Mouse (Mus musculus) ES-CJ7 (cell line): ENCODE results near the gene Trpt1.
A peak's percentile ranks its signal among the peaks of the same experiment; 100 is the strongest.

Experiments used
- DNase-seq: peaks from one replicate; pipeline ENCODE4 v3.0.0; 2011; ENCODE audit warnings: low read depth, low spot score

The Trpt1 gene

DNA sequence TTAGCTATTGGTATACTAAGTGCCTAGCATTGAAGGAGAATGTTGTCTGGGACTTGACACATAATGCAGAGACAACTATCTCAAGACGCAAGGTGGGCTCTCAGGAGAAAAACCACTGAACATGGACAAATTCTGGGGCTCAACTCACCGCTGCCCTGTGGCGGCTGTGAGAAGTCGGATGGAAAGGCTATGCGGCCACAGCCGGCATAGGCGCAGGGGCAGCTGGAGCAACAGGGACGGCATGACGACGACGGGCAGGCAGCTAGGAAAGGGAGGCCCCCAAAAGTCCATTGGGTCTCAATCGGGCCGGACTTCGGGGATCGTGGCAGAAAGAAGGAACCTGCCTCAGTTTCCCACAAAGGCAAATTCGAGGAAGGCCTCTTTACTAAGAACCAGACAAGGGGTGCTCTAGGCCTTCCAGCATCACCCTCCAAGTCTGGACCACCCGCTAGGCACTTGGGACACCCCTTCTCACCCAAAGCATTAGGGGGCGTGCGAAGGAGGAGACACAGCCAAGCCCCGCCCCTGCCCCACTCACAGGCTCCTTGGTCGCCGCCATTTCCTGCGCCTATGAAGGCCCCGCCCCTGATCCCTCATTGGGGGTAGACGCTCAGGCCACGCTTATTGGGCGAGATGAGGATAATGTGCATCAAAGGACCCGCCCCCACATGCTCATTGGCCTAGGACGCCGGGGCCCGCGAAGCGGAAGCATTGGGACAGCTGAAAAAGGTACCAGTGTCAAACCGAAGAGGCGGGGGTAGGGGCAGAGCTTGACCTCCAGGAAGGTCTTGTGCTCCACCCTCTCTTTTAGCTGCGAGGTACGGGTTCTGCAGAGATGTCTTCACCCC is 3.7 kb upstream of the Trpt1 start, which contains the start of gene Dnajc4:
Dnajc4 (minus strand) TSS at position 562 of the 848 bp plus-strand sequence.
- DNase-seq: peak; percentile 98

DNA sequence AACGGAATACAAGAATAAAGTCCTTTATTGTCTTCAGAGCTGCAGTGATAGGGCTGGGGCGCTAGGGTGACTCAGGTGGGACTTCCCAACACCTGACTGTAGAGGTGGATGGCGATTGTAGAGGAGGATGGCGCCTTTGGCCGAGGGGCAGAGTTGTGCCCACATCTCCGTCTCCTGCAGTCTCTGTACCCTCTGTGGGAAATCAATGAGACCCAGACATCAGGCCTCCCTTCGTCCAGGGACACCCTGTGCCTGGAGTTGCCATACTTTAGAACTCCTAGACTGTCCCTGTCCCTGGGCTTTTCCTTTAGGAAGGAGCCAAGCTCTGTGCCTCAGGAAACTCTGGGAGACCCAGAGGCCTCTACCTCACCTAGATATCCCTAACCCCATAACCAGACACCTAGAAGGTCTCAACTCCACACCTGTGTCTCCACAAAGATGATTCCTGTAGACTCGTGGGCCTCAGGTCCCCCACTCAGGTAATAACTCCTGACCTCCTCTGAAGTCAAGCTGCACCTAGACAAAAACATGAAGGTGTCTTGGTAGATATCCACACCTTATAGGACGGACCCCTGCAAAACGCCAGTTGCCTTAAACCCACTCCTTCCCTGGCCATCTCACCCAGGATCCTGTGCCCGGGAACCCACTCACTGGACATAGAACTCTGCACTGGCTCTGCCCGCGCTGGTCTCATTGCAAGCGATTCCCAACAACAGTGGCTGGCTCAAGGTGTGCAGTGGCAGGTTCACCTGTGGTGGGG is 2.7 kb upstream of the Trpt1 start:
- no peak for DNase-seq

DNA sequence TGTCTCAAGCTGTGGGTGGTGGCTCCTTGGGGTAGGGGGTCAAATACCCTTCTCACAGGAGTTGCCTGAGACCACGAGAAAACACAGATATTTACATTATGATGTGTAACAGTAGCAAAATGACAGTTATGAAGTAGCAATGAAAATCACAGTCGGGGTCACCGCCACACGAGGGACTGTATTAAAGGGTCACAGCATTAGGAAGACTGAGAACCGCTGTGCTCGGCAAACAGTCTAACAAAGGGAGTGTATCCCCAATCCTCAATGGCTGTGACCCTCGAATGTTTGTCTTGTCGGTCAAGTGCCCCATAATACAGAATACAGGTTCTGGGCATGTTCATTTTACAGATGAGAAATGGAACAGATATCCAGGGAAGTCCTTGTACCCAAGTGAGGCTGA is 1.9 kb upstream of the Trpt1 start:
- no peak for DNase-seq

DNA sequence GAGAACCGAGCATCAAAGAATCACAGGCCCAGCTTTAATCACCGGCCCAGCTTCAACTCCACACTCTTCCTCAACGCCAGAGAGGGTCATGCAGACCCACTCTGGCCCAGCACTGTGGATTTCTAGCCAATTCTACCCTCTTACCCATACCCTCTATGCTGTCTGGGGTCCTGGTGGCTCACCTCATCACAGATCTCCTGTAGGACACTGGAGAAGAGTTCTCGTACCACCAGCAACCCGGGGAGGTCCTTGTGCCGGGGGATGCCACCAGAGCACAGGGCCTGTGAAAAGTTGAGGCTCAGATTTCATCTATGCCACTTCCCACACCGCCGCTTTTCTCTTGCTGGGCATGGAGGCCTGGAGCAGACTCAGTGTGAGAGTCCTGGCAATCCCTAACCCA is 1.4 kb upstream of the Trpt1 start:
- DNase-seq: no peak

DNA sequence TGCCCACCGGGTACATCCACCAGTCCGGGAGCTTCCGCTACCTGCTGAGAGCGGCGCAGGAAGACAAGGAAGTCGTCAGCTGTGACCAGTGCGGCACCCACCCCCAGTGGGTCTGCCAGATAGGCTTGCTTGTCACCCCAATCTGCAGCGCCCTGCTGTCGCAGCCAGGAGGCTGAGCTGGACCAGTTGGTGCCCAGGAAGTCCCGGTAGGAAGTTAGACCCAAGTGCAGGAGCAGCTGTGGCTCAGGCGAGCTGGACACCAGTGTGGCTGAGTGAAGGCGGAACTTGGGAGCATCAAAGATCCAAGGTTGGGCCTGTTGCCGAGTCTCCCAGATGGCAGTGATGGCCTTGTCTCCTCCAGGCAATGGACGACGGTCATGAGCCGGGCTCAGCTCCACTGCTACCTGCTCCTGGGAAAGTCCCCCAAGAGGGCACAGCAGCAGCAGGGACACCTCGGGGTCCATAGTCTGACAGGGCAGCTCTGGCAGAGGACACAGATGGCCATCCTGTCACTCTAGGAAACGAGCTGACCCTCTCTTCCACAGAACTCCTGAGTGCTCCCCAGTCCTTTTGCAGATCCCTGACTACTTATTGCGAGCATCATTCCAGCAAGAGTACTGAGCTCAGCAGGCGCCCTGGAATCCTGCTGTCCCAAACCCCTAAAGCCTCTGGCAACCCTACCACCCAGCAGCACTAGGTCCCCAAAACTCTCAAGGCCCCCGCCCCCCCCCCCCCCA is 508 bp upstream of the Trpt1 start:
- no peak for DNase-seq

DNA sequence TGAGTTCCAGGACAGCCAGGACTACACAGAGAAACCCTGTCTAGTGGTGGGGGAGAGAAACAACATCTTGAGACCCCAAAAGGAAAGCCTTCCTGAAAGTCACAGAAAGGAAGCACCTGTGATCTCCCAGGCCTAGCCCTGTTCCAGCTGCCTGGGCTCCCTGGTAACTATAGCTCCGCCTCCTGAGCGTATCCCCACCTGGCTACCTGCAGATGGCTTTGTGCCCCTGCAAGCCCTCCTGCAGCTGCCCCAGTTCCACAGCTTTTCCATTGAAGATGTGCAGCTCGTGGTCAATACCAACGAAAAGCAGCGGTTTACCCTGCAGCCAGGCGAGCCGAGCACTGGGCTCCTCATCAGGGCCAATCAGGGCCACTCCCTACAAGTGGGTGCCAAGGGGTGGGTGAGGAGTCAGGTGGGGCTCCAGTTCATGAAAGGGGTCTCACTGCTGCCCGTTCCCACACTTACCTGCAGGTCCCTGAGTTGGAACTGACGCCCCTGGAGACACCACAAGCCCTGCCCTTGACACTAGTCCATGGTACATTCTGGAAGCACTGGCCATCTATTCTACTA is 1.9 kb downstream of the Trpt1 start:
- no peak for DNase-seq

DNA sequence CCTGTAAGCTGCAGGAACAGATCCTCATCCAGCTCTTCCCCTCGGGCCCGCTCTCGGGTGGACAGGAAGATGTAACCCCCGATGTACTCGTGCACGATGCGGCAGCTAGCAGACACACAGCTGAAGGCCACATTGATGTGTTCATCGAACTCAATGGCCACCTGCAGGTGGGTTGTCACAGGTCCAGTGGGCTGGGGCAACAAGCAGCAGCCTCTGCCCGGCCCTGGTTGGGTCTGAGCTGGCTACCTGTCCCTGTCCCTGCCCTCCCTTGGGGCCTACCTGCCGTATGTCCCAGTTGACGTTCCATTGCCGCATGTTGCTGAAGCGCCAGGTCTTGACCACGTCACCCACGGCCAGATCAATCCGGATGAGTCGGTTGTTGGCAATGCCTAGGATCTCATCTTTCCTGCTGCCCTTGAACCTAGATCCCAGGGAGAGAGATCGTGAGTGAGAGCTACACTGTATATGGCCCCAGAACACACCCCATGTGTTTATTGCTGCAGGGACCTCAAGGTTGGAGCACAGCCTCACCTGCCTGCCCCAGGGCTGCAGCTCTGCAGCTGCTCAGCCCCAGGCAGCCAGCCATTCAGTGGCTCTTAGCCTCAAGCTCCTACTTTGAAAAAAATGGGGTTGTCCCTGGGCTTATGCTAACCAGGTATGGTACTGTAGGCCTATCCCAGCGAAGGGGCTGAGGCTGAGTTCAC is 3.6 kb downstream of the Trpt1 start:
- peak; percentile 41 for DNase-seq

DNA sequence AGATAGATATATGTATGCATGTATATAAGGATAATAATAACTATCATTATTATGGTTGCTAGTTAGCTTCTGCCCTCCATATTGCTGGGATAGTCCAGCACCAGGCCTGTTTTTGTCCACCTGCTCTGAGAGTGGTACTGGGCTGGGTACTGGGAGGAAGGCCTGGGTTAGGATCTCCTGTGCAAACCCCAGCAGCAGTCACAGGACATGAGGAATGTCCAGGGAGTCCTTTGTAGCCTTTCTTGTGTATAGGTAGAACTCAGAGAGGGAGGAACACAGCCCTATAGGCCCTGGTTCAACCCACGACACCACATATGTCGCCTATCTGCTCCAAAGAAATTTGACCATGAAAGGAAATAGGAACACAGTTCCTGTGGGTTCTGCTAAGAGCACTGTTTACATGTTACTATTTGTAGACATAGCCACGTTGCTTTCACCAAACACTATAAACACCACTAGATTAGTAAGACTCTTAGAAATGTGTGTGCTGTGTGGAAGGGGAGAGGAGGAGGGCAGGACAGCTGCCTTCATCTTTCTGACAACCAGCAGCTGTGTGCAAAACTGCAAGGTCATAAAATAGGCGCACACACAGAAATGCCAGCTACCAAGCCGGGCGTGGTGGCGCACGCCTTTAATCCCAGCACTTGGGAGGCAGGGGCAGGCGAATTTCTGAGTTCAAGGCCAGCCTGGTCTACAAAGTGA is 11.1 kb downstream of the Trpt1 start:
- no peak for DNase-seq

DNA sequence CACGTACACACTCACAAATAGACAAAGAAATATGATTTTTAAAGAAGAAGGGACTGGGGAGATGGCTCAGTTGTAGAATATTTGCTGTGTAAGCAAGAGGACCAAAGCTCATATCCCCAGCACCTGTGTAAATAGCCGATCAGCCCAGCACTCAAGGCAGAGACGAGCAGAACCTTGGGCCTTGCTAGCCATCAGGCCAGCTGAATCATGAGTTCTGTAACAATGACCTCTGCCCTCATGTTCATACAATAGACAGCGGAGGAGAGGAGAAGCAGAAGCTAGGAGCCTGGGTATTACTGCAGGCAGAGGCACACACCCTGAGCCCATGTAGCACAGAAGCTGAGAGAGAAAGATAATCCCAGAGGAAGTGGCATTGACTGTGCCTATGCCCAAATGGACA is 16.5 kb downstream of the Trpt1 start:
- no peak for DNase-seq

DNA sequence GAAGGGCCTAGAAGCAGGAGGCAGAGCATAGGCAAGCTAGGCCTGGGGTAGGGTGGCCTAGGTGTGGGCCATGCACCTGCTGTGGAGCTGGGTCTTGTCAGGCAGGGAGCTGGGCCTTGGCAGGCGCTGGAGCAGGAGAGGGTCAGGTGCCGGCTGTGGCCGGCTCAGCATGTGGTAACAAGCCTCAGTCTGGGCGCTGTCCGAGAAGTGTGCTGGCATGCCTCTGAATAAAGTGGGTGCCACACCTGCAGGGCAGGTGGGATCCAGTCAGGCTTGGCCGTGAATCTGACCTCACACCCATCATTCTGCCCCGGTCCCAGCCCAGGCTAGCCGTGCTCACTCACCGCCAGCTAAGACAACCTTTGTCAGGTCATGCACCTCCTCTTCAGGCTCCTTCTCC is 18.1 kb downstream of the Trpt1 start:
- DNase-seq: no peak

DNA sequence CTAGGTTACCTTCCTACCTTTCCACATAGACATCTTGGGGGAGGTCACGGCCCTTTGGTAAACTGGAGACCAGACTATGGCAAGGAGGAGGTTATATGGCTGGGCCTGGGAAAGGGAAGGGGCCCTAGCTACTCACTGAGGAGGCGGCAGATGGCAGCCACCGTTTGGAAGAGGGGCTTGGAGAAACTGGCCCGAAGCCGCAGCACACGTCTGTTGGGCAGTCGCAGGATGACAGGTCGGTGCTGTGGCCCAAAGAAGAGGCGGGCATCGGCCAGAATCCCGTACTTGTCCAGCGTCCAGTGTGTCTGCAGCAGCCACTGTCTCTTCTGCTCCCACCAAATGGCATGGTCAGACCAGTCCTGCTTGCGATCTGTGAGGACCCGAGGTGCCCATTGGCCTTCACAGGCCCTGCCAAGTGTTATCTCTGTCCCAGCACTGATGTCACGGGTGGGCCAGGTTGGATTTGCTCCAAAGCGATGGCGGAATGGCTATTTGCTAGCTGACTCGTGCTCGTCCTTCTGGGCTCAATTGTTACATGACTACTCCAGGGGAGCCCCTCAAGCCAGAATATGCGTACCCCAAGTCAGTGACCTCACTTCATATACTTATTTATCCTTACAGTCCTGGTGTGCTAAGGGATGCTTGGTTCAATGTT is 18.7 kb downstream of the Trpt1 start:
- no peak for DNase-seq

DNA sequence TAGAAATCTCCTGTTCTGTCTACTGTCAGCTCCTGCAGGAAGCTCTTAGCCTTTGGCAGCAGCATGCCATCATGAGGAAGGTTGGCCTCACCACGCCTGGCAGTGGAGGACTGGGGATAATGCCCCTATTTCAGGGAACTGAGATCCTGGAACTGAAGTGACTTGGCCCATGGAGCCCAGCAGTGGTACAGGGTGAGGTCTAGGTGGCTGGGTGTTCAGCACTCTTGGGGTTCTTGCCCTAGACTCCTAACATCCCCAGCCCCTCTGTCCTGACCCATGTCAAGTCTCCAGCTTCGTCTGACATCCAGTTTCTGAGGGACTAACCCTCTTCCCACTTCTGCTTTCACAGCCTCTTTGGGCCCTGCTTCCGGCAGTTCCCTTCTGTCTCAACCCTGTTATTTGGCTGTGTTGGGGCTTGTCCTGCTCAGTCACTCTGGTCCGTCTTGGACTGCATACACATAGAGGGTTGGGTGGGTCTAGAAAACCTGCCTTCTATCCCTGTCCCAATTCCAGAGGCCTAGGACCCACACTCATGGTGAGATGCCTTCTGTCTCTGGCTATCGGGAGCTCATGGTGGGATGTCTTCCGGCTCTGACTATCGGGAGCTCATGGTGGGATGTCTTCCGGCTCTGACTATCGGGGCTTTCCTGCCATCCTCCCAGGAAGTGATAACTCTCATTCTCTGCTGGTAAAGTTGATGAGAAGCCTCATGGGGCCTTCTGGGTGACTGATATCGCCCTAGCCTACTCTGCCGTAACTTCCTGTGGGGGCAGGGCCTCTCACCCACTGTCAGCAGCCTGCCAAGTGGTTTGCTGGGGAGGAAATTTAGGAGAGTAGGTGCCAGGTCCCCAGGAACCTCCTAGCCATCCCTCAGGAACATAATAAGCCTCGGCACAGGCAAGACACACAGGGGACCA is 21.9 kb downstream of the Trpt1 start:
- DNase-seq: no peak

DNA sequence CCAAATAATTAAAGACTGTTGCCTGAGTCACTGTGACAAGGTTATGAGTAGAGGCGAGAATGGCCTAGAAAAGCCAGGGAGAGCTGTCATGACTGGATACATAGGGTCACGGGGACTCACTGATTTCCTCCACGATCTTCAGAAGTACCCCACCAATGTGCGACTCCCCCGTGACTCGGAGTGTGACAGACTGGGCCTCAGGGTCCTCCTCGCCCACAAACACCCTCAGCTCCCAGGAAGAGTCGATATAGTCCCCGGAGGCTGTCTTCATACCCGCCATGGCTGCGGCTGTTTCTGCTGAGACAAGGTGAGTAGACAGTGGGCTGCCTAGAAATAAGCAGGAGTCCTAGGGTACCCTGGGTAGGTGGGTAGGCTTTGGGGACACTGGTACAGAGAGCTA is 22.6 kb downstream of the Trpt1 start:
- no peak for DNase-seq

DNA sequence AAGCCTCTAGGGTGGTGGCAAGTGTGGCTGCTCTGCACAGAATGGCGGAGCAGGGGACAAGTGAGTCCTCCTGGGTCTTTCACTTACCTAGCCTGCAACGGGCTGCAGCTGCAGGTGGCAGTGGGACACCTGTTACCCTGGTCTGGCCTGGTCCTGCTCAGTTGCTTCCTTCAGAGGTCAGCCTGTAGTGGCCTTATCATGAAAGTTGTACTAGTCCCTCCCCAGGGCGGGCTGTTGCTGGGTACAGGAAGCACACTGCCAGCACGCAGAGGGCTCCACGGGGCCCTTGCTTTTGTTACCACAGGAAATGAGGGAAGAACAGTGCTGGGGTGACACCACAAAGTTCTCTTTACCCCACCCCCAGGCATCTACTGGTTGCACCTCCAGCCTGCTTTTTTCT is 23.3 kb downstream of the Trpt1 start, which contains the start of gene Fermt3:
Fermt3 (minus strand) TSS at position 279 of the 400 bp plus-strand sequence.
- DNase-seq: no peak

DNA sequence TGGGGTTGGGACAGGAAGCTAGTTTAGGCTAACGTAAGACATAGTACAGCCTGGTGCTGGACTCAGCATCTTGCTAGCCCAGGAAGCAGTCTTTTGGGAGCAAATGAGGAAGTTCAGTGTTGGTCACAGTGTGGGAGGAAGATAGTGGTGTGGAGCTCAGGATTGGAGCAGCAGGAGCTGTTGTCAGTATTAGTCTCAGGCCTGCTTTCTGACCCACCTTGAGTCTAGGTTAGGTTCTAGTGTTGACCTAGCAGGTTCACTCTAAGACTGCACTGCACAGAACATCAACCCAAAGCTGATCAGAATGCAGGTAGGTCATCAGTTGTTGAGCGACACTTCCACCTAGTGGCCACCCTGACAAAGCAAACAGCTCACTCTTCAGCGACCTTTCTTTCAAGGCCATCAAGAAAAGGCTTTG is 24.3 kb downstream of the Trpt1 start:
- DNase-seq: peak; percentile 86

DNA sequence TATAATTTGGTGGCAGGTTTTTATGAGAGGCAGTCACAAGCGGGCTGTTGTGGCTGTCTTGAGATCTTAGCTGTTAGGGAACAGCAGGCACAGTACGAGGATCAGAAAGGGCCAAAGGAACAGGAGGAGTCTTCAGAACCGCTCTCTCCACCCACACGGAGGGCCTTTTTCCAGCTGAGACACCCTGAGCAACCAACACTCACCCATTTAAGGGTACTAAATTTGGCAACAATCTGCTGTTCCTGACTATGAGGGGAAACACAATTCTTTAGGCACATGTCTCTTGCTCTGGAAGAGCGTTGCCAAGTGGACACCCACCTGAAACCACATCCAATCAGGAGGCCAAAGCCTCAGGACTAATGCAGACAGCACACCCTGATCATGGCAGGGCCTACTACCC is 33.6 kb downstream of the Trpt1 start:
- no peak for DNase-seq

DNA sequence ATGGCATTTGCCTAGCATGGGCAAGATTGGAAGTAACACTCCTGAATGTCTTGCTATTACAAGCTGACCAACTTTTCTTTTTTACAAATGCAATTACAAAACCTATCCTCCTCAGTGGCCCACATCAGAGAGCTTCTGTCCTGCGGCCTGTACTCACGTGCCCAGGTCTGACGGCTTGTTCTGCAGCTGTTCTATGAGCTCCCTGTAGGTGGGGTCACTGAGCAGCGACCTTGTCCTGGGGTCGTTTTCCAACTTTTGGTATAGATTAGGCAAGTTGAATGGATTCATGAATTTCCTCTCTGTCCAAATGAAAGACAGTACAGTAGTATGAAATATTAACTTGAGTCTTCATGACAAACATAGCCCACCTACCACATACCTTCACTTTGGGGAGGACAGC is 38.1 kb downstream of the Trpt1 start:
- DNase-seq: peak; percentile 46

DNA sequence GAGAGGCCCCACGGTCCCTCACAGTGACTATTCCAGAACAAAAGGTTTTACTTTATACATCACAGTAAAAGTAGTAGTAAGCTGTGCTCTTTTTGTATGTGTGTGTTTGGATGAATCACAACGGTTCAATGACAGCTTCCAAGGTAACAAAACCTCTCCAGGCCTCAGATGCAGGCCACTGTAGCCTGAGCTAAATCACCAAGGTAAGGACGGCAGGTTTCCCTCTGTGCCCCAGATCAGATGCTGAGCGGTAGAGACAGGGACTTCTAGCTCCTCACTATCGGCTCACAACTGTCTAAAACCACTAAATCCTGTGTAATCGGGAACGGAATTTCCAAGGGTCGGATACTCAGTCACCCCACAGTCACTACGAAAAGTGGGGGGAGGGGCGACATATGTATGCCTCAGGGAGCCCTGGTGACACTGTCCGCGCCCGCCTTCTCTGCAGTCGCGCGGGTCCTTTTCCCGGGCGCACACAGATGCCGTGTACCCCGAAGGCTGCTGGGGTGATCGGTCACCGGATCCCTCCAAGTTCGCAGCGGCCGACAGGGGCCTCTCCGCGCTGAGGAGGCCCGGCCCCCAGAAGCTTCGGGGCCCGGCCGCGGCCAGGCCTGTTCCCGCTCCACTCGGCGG is 43.3 kb downstream of the Trpt1 start:
- peak; percentile 60 for DNase-seq
